Mouse (Mus musculus) hindbrain, embryonic 11.5 days (tissue): ENCODE measurements around the gene Man2a1. TPM values are rescaled to one million over a fixed set of nuclear protein-coding genes. Genes with fewer than 3 reads are reported as not detected.
A peak's percentile ranks its signal among the peaks of the same experiment; 100 is the strongest.

Experiments
- ATAC-seq: fragments of 200-750 bp; cut with Nextera tagmentation; 2 replicates; pipeline ENCODE4 v1.8.0; 2017; ENCODE audit warnings: mild to moderate bottlenecking, moderate TSS enrichment, moderate library complexity; ENCODE audit not compliant: low FRiP score
- DNase-seq: peaks from one replicate; pipeline ENCODE4 v3.0.0-alpha.2; 2015; ENCODE audit warnings: low spot score
- H3K27ac ChIP-seq: fragments of 300-500 bp; sonication (generic); 2 replicates; pipeline ENCODE4 v1.5.1; 2014; ENCODE audit warnings: mild to moderate bottlenecking, low read depth, low read length
- H3K27me3 ChIP-seq: fragments of 300-500 bp; sonication (generic); 2 replicates; pipeline ENCODE4 v1.6.1; 2014; ENCODE audit warnings: mild to moderate bottlenecking, low read length, moderate library complexity, mixed read lengths; ENCODE audit not compliant: control insufficient read depth, insufficient read depth
- H3K36me3 ChIP-seq: fragments of 300-500 bp; sonication (generic); 2 replicates; pipeline ENCODE4 v1.6.1; 2014; ENCODE audit warnings: mild to moderate bottlenecking, low read length, moderate library complexity, mixed read lengths; ENCODE audit not compliant: control insufficient read depth, insufficient read depth
- H3K4me1 ChIP-seq: fragments of 300-500 bp; sonication (generic); replicated peaks from 2 replicates; pipeline ENCODE4 v1.6.1; 2014; ENCODE audit warnings: low read length, mixed read lengths; ENCODE audit not compliant: control insufficient read depth, insufficient read depth
- H3K4me2 ChIP-seq: fragments of 300-500 bp; sonication (generic); replicated peaks from 2 replicates; pipeline ENCODE4 v1.6.1; 2014; ENCODE audit warnings: mild to moderate bottlenecking, low read depth, low read length
- H3K4me3 ChIP-seq: fragments of 300-500 bp; sonication (generic); 2 replicates; pipeline ENCODE4 v1.5.1; 2014; ENCODE audit warnings: low read depth, low read length
- H3K9ac ChIP-seq: fragments of 300-500 bp; sonication (generic); 2 replicates; pipeline ENCODE4 v1.6.1; 2014; ENCODE audit warnings: low read depth, low read length
- H3K9me3 ChIP-seq: fragments of 300-500 bp; sonication (generic); 2 replicates; pipeline ENCODE4 v1.6.1; 2016; ENCODE audit warnings: low read length; ENCODE audit not compliant: control insufficient read depth
- WGBS: fragments of 180-500 bp; shearing (Covaris S2); extraction: QIAGEN DNeasy Blood & Tissue Kit; methylation state at CpG from one replicate; pipeline ENCODE4 v1.1.7; 2014; 5-methylcytosine and 5-hydroxymethylcytosine counted together
- polyA plus RNA-seq: library from polyadenylated mRNA; unstranded; fragments of >200 nt; fragmentation: Nextera tagmentation; extraction: Ambion mirVana; gene quantifications from 2 replicates; pipeline ENCODE4 v1.2.1, GENCODE M21; 2014

Man2a1 gene
- 4.8 and 5.9 TPM in 2 replicates for polyA plus RNA-seq

DNA sequence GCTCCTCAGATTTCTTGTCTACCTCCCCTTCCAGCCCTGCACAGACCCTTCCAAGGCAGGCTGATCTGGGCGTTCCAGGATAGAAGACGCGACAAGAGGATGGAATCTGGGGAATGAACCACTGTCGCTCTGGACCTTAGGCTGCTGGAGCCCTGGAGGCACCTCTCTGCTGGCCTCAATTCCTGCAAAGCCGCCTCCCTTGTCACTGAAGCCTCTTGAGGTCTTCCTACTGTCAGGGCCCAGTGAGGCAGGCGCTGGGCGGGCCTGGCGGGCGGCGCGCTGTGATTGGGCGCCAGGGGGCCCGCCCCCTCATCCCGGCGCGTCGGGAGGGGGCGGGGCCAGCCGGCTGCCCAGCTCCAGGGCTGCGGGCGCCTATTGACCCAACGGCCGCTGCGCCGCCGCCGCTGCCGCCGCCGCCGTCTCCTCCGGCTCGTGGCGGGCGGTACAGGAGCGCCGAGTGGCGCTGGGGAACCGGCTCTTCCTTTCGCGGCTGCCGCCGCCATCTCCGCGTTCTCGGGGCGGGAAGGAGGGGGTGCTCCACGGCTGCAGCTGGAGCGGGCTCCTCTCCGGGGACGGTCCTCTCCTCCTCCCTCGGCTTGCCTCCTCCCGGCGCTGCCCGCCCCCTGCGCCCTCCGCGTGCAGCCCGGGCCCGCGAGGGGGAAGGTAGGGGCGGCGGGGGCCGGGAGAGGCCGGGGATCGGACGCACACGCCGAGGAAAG lies at the start of gene Man2a1:
Man2a1 (plus strand) TSS at position 365 of the 719 bp plus-strand sequence.
- no peaks in the 10 kb centered on the region for H3K9me3 ChIP-seq
- WGBS = under 1% methylated on average over 41 of the region's 69 CpGs
- no peaks in the 10 kb centered on the region for H3K36me3 ChIP-seq
- H3K27ac ChIP-seq = peak within 1 kb of the TSS; percentile 79
- H3K27me3 ChIP-seq = no peaks in the 10 kb centered on the region
- peak; percentile 98 for ATAC-seq
- H3K4me1 ChIP-seq = no peaks in the 10 kb centered on the region
- peak within 1 kb of the TSS; percentile 100 for H3K4me2 ChIP-seq
- DNase-seq = peak; percentile 95
- peak within 1 kb of the TSS; percentile 81 for H3K9ac ChIP-seq
- H3K4me3 ChIP-seq = peak within 1 kb of the TSS; percentile 64

- ATAC-seq = no peak
- 95% methylated on average over 10 of the region's 10 CpGs for WGBS
- no peaks in the 10 kb centered on the region for H3K27me3 ChIP-seq
These were observed 47.2 kb upstream of the Man2a1 start for GRCm38 (mm10) chr17:64553358-64553757.

DNA sequence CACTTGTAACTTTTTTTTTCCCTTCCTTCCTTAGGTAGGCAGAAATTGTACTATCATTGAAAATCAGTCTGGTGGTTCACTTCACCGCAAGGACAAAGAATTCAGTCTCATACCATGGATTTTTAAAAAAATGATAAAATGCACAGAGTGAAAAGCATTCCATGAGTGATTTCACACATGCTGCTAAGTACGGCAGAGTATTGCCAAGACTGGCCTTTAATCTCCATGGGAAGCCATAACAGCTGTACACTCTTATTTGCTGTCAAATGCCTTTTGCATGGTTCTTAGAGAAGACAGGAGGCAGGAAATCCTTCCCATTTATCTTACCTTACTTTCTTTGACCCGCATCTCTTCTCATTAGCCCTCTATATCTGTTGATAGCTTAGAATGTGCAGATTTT lies 45.6 kb upstream of the Man2a1 start:
- H3K4me2 ChIP-seq = no peak overlapping the region
- no peak overlapping the region for H3K9ac ChIP-seq
- no peak for ATAC-seq
- no peaks in the 10 kb centered on the region for H3K4me1 ChIP-seq
- H3K9me3 ChIP-seq = no peaks in the 10 kb centered on the region
- H3K27ac ChIP-seq = no peak overlapping the region
- 77% methylated on average over 3 of the region's 3 CpGs for WGBS
- H3K4me3 ChIP-seq = no peak overlapping the region
- no peak for DNase-seq
- H3K36me3 ChIP-seq = no peaks in the 10 kb centered on the region
- H3K27me3 ChIP-seq = no peaks in the 10 kb centered on the region

More at GRCm38 (mm10) chr17:64553358-64553757, 47.2 kb upstream of the Man2a1 start:
- Histone ChIP-seq H3K4me3 (no peak overlapping the region), H3K9ac (no peak overlapping the region), H3K9me3 (no peaks in the 10 kb centered on the region), H3K36me3 (no peaks in the 10 kb centered on the region), H3K27ac (no peak overlapping the region), H3K4me2 (no peak overlapping the region), H3K4me1 (no peaks in the 10 kb centered on the region)
- no peak for DNase-seq

DNA sequence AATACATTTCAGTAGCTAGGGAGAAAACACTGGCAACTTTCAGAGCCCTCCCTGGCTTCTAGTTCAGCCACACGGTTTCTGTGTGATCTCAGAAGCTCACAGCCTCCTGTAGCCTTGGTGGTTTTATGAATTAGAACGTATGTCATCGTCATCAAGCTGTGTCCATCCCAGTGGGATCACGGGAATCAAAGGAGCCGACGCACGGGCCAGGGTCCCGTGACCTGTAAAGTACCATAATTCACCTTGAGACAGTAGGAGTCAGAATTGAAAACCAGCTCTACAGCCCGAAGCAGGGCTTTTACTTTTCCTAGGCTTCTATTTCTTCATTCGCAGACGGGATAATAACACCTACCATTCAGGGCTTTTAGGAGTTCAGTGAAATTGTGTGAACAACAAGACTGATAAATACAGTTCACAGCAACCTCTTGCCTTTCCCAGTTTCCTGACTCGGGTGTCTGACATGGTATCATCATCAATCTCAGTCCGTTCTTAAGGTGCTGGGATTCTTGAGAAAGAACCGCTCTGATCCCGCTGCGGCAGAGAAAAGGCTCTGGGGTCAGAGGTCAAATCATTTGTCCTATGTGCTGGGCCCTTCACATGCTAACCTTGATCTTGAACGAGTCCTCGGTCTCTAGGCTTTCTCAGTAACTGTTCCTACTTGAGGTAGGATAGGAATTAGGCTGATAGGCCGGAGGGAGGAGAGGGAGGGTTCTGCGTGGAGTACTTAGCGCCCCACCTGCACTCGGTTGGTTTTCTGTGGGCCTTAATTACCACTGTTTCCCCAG lies 43.7 kb upstream of the Man2a1 start:
- no peaks in the 10 kb centered on the region for H3K36me3 ChIP-seq
- no peak for DNase-seq
- 93% methylated on average over 22 of the region's 22 CpGs for WGBS
- H3K4me2 ChIP-seq = no peak overlapping the region
- H3K4me3 ChIP-seq = no peak overlapping the region
- H3K9ac ChIP-seq = no peak overlapping the region
- H3K27ac ChIP-seq = no peak overlapping the region
- H3K4me1 ChIP-seq = no peaks in the 10 kb centered on the region
- ATAC-seq = no peak
- no peaks in the 10 kb centered on the region for H3K27me3 ChIP-seq
- H3K9me3 ChIP-seq = no peaks in the 10 kb centered on the region

GRCm38 (mm10) chr17:64558994-64559540 lies 41.5 kb upstream of the Man2a1 start:
- no peak overlapping the region for H3K9ac ChIP-seq
- no peaks in the 10 kb centered on the region for H3K36me3 ChIP-seq
- DNase-seq (peak; percentile 58), ATAC-seq (peak; percentile 57; the same call in 1 of the 2 replicates)
- H3K9me3 ChIP-seq = no peaks in the 10 kb centered on the region
- no peaks in the 10 kb centered on the region for H3K4me1 ChIP-seq
- H3K4me2 ChIP-seq = no peak overlapping the region
- no peak overlapping the region for H3K27ac ChIP-seq
- WGBS = 2% methylated on average over 4 of the region's 4 CpGs
- H3K4me3 ChIP-seq = no peak overlapping the region
- no peaks in the 10 kb centered on the region for H3K27me3 ChIP-seq

- Histone ChIP-seq H3K4me2 (no peak overlapping the region), H3K9me3 (no peaks in the 10 kb centered on the region), H3K27me3 (no peaks in the 10 kb centered on the region), H3K4me3 (no peak overlapping the region), H3K27ac (no peak overlapping the region), H3K36me3 (no peaks in the 10 kb centered on the region), H3K4me1 (no peaks in the 10 kb centered on the region), H3K9ac (no peak overlapping the region)
- ATAC-seq (no peak), DNase-seq (no peak)
- WGBS = 63% methylated on average over 6 of the region's 6 CpGs
These were observed 34.1 kb upstream of the Man2a1 start for GRCm38 (mm10) chr17:64566435-64566834.

DNA sequence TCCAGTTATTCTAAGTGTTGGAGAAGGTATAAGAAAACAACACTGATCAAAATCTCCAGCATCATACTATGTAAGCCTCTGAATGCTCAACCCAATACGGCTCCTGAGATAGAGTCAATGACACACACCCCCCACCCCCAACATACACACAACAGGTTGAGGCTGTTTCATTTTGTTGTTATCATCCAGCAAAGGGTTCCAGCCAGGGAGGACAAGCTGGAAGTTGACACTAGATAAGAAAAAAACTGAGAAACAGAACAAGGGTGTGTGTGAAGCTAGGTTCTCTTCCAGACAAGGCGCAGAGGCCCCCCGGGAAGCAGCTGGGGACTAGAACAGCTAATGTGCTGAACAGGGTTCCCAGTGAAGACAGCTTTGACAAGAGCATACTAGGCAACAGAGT lies 33.0 kb upstream of the Man2a1 start:
- Histone ChIP-seq H3K4me2 (no peak overlapping the region), H3K4me3 (no peak overlapping the region), H3K27me3 (no peaks in the 10 kb centered on the region), H3K9me3 (no peaks in the 10 kb centered on the region), H3K27ac (no peak overlapping the region), H3K9ac (no peak overlapping the region), H3K4me1 (no peaks in the 10 kb centered on the region), H3K36me3 (no peaks in the 10 kb centered on the region)
- DNase-seq (no peak), ATAC-seq (no peak)
- WGBS = 86% methylated on average over 3 of the region's 3 CpGs

- no peak for ATAC-seq
- no peak overlapping the region for H3K9ac ChIP-seq
- no peaks in the 10 kb centered on the region for H3K27me3 ChIP-seq
- H3K4me2 ChIP-seq = no peak overlapping the region
- H3K27ac ChIP-seq = no peak overlapping the region
- H3K4me3 ChIP-seq = no peak overlapping the region
- no peaks in the 10 kb centered on the region for H3K9me3 ChIP-seq
- H3K36me3 ChIP-seq = no peaks in the 10 kb centered on the region
- H3K4me1 ChIP-seq = no peaks in the 10 kb centered on the region
- DNase-seq = no peak
- WGBS = 91% methylated on average over 9 of the region's 9 CpGs
These were observed 26.6 kb upstream of the Man2a1 start for GRCm38 (mm10) chr17:64573981-64574380.
